Mouse (Mus musculus) limb, embryonic 12.5 days (tissue): ENCODE measurements around the gene Adamts2. TPM values are rescaled to one million over a fixed set of nuclear protein-coding genes. Genes with fewer than 3 reads are reported as not detected.
A peak's percentile ranks its signal among the peaks of the same experiment; 100 is the strongest.

ENCODE experiments used
- ATAC-seq: fragments of 200-750 bp; cut with Nextera tagmentation; 2 replicates; pipeline ENCODE4 v1.8.0; 2017; ENCODE audit warnings: low read depth, moderate TSS enrichment; ENCODE audit not compliant: insufficient number of reproducible peaks, insufficient read depth, low FRiP score, low TSS enrichment
- H3K27ac ChIP-seq: fragments of 300-500 bp; sonication (generic); 2 replicates; pipeline ENCODE4 v1.5.1; 2016; ENCODE audit warnings: mild to moderate bottlenecking, moderate library complexity
- H3K27me3 ChIP-seq: fragments of 300-500 bp; sonication (generic); 2 replicates; pipeline ENCODE4 v1.6.1; 2016; ENCODE audit warnings: mild to moderate bottlenecking, moderate library complexity
- H3K36me3 ChIP-seq: fragments of 300-500 bp; sonication (generic); 2 replicates; pipeline ENCODE4 v1.6.1; 2016; ENCODE audit warnings: mild to moderate bottlenecking, moderate library complexity
- H3K4me1 ChIP-seq: fragments of 300-500 bp; sonication (generic); replicated peaks from 2 replicates; pipeline ENCODE4 v1.6.1; 2016
- H3K4me2 ChIP-seq: fragments of 300-500 bp; sonication (generic); 2 replicates; pipeline ENCODE4 v1.6.1; 2016; ENCODE audit warnings: mild to moderate bottlenecking, moderate library complexity
- H3K4me3 ChIP-seq: fragments of 300-500 bp; sonication (generic); replicated peaks from 2 replicates; pipeline ENCODE4 v1.5.1; 2016; ENCODE audit warnings: mild to moderate bottlenecking
- H3K9ac ChIP-seq: fragments of 300-500 bp; sonication (generic); replicated peaks from 2 replicates; pipeline ENCODE4 v1.6.1; 2016; ENCODE audit warnings: mild to moderate bottlenecking, moderate library complexity
- H3K9me3 ChIP-seq: fragments of 300-500 bp; sonication (generic); 2 replicates; pipeline ENCODE4 v1.6.1; 2016; ENCODE audit warnings: mild to moderate bottlenecking, moderate library complexity
- WGBS: fragments of 180-500 bp; shearing (Covaris S2); methylation state at CpG from one replicate; pipeline ENCODE4 v1.1.7; 2016; 5-methylcytosine and 5-hydroxymethylcytosine counted together
- polyA plus RNA-seq: library from polyadenylated mRNA; unstranded; fragments of >200 nt; fragmentation: Nextera tagmentation; extraction: Ambion mirVana; gene quantifications from 2 replicates; pipeline ENCODE4 v1.2.1, GENCODE M21; 2016

Adamts2 gene
- polyA plus RNA-seq, 1 experiment from 2014 or later, result 2.8 TPM

DNA sequence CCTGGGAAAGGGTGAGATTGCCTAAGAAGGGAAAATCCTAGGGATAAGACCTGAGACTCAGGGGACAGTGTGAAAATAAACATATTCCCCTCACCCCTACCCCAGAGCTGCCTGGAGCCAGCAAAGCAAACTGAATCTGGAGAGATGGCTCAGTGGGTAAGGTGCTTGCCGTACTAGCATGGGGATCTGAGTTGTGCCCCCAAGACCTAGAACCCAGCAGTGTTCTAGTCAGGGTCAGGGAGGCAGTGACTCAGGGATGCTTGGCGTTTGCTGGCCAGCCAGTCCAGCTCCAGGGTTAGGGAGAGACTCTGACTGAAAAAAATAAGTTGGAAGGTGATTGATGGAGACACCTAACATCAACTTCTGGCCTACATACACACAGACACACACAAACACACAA is 5.3 kb upstream of the Adamts2 start:
- WGBS, result 61% methylated on average over 2 of the region's 2 CpGs

DNA sequence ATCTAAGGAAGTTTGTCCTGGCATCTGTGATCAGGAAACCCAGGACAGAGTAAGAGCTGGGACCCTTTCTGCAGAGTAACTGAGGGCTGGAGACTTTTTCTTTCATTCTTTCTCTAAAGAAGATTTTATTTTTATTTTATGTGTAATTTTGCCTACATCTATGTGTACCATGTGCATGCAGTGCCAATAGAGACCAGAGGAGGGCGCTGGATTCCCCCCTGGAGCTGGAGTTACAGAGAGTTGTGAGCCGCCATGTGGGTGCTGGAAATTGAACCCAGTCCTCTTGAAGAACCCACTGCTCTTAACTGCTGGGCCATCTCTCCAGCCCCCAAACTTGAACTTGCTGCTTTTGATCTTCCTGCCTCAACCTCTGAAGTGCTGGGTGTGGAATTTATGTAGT is 2.7 kb upstream of the Adamts2 start:
- ATAC-seq, result no peak
- H3K9ac ChIP-seq, result no peak overlapping the region

More for the DNA sequence above, 5.3 kb upstream of the Adamts2 start:
- Histone ChIP-seq H3K4me1 (no peaks in the 10 kb centered on the region; the same call in none of the 2 replicates), H3K4me3 (no peak overlapping the region), H3K9me3 (no peaks in the 10 kb centered on the region), H3K27me3 (peaks cover 32% of the 10 kb centered on the region), H3K27ac (no peak overlapping the region), H3K9ac (no peak overlapping the region), H3K4me2 (no peak overlapping the region), H3K36me3 (no peaks in the 10 kb centered on the region)
- ATAC-seq, result no peak

DNA sequence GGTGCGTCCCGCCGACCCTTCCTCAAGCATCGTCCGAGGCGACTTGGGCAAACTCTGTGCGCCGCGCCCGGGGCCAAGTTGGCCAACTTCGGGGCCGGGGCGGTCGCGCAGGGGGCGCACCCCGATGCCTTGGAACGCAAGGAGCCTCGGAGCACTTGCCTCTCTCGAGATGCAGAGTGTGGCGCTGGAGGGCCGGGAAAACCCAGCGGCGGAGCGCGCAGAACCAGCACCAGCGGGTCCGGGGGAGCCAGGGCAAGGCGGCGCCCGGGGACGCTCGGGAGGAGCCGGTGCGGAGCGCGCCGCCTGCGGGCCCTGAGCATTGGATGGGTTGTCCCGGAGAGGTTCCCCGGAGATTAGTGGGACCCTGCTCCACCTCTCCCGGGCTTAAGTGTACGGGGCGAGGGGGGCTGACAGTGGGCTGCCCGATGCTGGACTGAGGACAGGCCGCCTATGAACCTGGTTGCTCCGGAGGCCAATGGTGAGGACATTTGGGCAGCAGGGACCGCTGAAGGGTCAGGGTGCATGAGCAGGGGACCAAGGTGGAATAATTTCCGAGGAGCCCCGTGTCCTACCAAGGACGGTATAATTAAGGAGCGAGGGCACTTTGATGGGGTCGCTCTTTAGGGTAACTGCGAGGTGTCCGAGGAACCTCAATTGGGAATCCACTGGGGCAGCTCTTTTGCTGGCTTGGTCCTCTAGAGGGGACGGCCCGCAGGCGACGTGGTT is 635 bp downstream of the Adamts2 start:
- H3K9ac ChIP-seq, result peak overlapping the region; percentile 70
- H3K27ac ChIP-seq, result no peak overlapping the region
- peak overlapping the region; percentile 70 for H3K4me3 ChIP-seq
- 0 out of 2 replicates have a peak, but pooled peaks have one; percentile 4 for ATAC-seq
- H3K4me1 ChIP-seq, result peaks cover 21% of the 10 kb centered on the region
- no peaks in the 10 kb centered on the region for H3K9me3 ChIP-seq
- peaks cover 84% of the 10 kb centered on the region for H3K27me3 ChIP-seq
- under 1% methylated on average over 59 of the region's 59 CpGs for WGBS
- peak overlapping the region; percentile 86 for H3K4me2 ChIP-seq
- H3K36me3 ChIP-seq, result no peaks in the 10 kb centered on the region

More for the DNA sequence above, 2.7 kb upstream of the Adamts2 start:
- Histone ChIP-seq H3K27me3 (peaks cover 56% of the 10 kb centered on the region), H3K4me3 (no peak overlapping the region), H3K36me3 (no peaks in the 10 kb centered on the region), H3K4me1 (peaks cover 17% of the 10 kb centered on the region), H3K9me3 (no peaks in the 10 kb centered on the region), H3K27ac (no peak overlapping the region), H3K4me2 (no peak overlapping the region)
- WGBS, result 57% methylated on average over 2 of the region's 2 CpGs

DNA sequence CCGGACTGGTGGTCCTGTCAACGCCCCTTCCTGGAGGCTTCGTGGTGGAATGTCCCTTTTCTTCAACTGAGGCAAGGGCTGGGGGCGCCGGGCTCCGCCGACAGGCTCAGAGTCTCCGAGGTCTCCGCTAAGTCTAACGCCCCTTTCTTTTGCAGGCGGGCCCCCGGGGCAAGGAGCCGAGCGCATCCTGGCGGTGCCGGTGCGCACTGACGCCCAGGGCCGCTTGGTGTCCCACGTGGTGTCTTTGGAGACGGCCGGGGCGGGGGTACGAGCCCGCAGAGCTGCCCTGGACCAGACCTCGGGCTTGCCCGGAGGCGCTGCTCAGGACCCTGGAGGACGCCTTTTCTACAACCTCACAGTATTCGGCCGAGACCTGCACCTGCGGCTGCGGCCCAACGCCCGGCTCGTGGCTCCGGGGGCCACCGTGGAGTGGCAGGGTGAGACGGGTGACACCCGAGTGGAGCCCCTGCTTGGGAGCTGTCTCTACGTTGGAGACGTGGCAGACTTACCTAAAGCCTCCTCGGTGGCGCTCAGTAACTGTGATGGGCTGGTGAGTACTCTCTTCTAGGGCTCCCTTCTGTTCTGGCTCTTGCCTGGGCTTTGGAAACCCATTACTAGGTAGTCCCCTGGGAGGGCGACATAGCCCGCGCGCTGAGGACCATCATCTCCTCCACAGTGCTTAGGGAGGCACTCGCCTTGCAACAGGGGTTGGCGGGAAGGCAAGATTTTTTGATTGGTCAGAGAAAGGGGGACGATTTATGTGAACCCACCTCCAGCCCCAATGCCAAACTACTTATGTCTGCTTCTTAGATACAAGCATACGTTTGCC is 1.4 kb downstream of the Adamts2 start:
- H3K4me1 ChIP-seq, result peaks cover 21% of the 10 kb centered on the region
- peak overlapping the region; percentile 86 for H3K4me2 ChIP-seq
- peak overlapping the region; percentile 70 for H3K4me3 ChIP-seq
- peak overlapping the region; percentile 70; the same call in 1 of the 2 replicates for H3K9ac ChIP-seq
- peak; percentile 37; the same call in 1 of the 2 replicates for ATAC-seq
- H3K36me3 ChIP-seq, result no peaks in the 10 kb centered on the region
- no peak overlapping the region for H3K27ac ChIP-seq
- no peaks in the 10 kb centered on the region for H3K9me3 ChIP-seq
- peaks cover 91% of the 10 kb centered on the region for H3K27me3 ChIP-seq
- 2% methylated on average over 52 of the region's 52 CpGs for WGBS

DNA sequence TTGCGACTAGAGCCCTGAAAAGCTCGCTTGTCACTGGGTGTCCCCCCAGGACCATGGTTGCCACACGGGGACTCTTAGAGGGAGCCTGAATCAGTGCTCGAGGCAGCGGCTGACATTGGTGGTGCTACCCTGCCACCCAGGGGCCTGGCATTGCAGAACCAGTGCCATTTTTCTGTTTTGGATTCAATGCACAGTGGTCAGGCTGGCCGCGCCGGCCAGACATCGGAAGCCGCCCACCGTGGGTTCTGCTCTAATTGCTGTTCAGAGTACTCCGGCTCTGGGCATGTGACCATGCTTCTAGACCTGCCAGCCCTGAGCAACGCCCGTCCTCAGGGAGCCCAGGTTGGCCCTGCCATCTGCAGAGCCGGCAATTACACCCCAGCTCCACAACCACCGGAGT is 2.5 kb downstream of the Adamts2 start:
- Histone ChIP-seq H3K27me3 (peaks cover 82% of the 10 kb centered on the region), H3K4me2 (no peak overlapping the region), H3K9ac (no peak overlapping the region), H3K36me3 (no peaks in the 10 kb centered on the region), H3K9me3 (no peaks in the 10 kb centered on the region), H3K4me1 (peaks cover 21% of the 10 kb centered on the region), H3K27ac (no peak overlapping the region), H3K4me3 (no peak overlapping the region)
- WGBS, result 69% methylated on average over 16 of the region's 16 CpGs
- ATAC-seq, result no peak

DNA sequence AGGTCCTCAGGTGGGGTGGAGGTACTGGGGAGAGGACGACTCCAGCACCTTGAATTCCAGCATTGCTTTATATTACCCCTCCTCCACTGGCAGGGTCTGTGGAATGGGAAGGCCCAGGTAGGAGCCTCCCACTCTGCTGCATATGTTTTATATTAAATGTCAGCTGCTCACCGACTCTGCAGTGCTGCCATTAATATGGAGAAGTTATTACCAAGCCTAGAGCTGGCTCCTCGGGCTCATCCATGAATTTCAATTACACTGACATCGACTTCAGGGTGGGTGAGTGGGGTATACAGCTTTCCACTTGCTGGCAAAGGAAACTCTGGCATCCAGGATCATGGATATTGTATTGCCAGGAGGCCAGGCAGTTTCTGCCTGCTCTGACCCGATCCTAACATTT is 9.3 kb downstream of the Adamts2 start:
- Histone ChIP-seq H3K4me2 (no peak overlapping the region), H3K9me3 (no peaks in the 10 kb centered on the region), H3K4me1 (peaks cover 10% of the 10 kb centered on the region), H3K36me3 (no peaks in the 10 kb centered on the region), H3K9ac (no peak overlapping the region), H3K4me3 (no peak overlapping the region), H3K27me3 (peaks cover 19% of the 10 kb centered on the region), H3K27ac (0 out of 2 replicates have a peak overlapping the region, but pooled peaks have one; percentile 3)
- ATAC-seq, result no peak
- 37% methylated on average over 5 of the region's 5 CpGs for WGBS

DNA sequence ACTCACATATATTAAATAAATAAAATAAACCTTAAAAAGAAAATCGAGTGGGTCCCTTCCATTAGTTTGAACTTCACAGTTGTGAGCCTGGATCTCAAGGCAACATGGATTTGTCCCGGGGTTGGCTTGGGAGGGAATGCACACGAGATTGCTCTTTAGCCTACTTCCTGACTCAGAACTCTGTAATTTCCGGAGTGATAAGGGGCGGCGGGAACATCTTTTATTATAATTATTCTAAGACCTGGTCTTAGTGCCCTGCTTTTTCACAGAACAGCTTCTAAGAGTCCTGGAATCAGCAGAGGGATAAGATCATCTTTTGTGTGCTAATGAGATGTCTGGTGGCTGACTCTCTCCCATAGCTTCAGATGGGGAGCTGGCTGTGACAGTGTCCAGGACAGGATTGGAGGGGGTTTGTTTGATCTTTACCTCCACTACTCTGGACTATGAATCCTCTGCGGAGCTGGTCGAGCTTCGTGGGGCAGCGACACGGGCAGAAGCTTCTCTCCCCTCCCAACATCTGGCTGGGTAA is 15.2 kb downstream of the Adamts2 start:
- H3K27me3 ChIP-seq, result 0 out of 2 replicates have a peak, but pooled peaks cover 3% of the 10 kb centered on the region
- 76% methylated on average over 11 of the region's 11 CpGs for WGBS
- no peak overlapping the region for H3K9ac ChIP-seq
- no peak overlapping the region for H3K4me3 ChIP-seq
- H3K9me3 ChIP-seq, result no peaks in the 10 kb centered on the region
- no peaks in the 10 kb centered on the region for H3K36me3 ChIP-seq
- H3K27ac ChIP-seq, result no peak overlapping the region
- H3K4me2 ChIP-seq, result no peak overlapping the region
- H3K4me1 ChIP-seq, result peaks cover 12% of the 10 kb centered on the region
- ATAC-seq, result no peak

DNA sequence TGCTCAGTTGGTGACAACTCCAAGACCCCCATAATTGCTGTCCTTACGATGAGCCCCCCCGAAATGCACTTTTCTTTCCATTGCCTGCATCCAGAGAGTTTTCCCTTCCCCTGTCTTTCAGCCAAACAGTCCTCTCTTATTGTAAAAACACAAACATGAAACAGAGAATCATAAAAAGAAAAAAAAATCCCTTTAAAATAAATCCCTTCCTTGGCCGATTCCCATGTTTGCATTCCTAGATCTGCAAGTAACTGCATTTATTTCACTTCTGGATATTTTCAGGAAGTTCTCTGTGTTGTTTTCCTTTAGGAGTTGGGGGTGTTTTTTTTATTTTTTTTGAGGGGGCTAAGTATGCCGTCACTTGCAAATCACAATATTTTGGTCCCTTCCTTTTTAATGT is 19.0 kb downstream of the Adamts2 start:
- H3K9ac ChIP-seq, result no peak overlapping the region
- H3K4me3 ChIP-seq, result no peak overlapping the region
- ATAC-seq, result no peak
- no peaks in the 10 kb centered on the region for H3K36me3 ChIP-seq
- no peaks in the 10 kb centered on the region for H3K9me3 ChIP-seq
- 76% methylated on average over 4 of the region's 4 CpGs for WGBS
- no peak overlapping the region for H3K27ac ChIP-seq
- H3K4me2 ChIP-seq, result no peak overlapping the region
- H3K4me1 ChIP-seq, result peaks cover 32% of the 10 kb centered on the region
- H3K27me3 ChIP-seq, result no peaks in the 10 kb centered on the region

DNA sequence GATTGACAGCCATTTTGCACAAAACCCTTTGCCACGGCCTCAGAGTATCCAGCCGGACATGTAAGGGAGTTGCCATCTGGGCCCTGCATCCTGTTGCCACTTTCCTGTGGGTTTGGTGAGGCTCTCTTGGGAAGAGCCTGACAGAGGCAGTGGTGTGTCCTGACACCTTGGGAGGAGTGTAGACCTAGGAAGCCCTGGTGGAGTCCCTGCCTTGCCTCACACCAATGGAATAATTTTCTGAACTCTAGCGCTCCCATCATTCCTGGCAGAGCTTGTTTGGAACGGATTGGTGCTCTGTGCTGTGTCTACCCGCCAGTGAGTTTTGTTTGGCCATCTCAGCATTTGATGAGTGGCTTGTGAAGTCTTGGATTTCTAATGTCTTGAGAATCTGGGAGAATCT is 19.5 kb downstream of the Adamts2 start:
- no peak overlapping the region for H3K9ac ChIP-seq
- H3K27ac ChIP-seq, result peak overlapping the region; percentile 85; the same call in 1 of the 2 replicates
- ATAC-seq, result no peak
- H3K4me1 ChIP-seq, result peaks cover 32% of the 10 kb centered on the region
- H3K9me3 ChIP-seq, result no peaks in the 10 kb centered on the region
- H3K36me3 ChIP-seq, result no peaks in the 10 kb centered on the region
- H3K27me3 ChIP-seq, result no peaks in the 10 kb centered on the region
- no peak overlapping the region for H3K4me2 ChIP-seq
- 81% methylated on average over 5 of the region's 5 CpGs for WGBS
- H3K4me3 ChIP-seq, result no peak overlapping the region

DNA sequence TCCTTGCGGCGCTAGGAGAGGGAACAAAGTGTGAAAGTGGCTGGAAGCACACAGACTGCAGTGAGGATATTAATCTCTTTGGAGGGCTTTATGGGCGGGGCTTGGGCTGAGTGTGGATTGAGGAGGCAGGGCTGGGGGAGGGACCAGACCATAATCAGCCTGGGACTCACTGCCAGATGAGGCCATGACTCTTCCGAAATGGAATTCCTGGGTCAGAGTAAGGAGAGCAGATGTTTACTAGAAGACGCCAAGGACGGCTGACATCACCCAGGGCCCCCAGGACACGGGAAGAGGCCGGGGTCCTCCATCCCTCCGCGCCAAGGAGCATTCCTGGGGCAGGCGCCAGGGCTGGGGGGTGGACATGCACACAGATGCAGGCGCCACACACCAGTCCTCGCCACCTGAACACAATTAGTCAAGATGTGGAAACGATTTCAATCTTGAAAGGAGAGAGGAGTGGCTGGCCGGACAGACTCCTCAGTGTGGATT is 20.4 kb downstream of the Adamts2 start:
- WGBS, result 21% methylated on average over 15 of the region's 15 CpGs
- no peaks in the 10 kb centered on the region for H3K9me3 ChIP-seq
- H3K27ac ChIP-seq, result peak overlapping the region; percentile 85
- no peaks in the 10 kb centered on the region for H3K27me3 ChIP-seq
- peaks cover 32% of the 10 kb centered on the region for H3K4me1 ChIP-seq
- H3K36me3 ChIP-seq, result no peaks in the 10 kb centered on the region
- ATAC-seq, result peak; percentile 77
- no peak overlapping the region; the same call in 1 of the 2 replicates for H3K9ac ChIP-seq
- peak overlapping the region; percentile 53 for H3K4me2 ChIP-seq
- no peak overlapping the region; the same call in 1 of the 2 replicates for H3K4me3 ChIP-seq

DNA sequence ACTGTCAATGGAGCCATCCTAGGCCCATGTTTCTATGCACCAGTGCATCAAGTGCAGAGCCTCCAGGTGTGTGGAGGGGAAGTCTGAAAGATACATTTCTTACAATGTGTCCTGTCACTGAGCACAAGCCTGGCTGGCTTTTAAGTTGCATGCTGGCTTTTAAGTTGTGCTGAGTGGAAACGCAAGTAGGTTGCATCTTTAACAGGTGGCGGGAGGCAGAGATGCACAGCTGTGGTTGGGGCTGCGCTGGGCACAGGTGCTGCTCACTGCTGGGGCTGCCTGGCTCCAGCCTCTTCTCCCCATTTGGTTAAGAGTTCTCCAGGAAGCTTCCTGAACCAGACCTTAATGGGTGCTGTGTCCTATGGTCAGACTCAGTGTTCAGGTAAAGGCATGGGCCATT is 21.9 kb downstream of the Adamts2 start:
- 81% methylated on average over 3 of the region's 3 CpGs for WGBS
- ATAC-seq, result no peak
- no peak overlapping the region for H3K27ac ChIP-seq

More for the DNA sequence above, 21.9 kb downstream of the Adamts2 start:
- Histone ChIP-seq H3K4me1 (peaks cover 32% of the 10 kb centered on the region), H3K27me3 (no peaks in the 10 kb centered on the region), H3K9me3 (no peaks in the 10 kb centered on the region), H3K4me3 (no peak overlapping the region), H3K4me2 (no peak overlapping the region), H3K9ac (no peak overlapping the region), H3K36me3 (no peaks in the 10 kb centered on the region)
